Mouse (Mus musculus): ENCODE data around the gene Bmx. TPM values are rescaled to one million over a fixed set of nuclear protein-coding genes. Genes with fewer than 3 reads are reported as not detected.

The Bmx gene
- total RNA-seq, 2 experiments from 2014 or later, result 0.59 to 1.0 TPM

- no peak overlapping the region for H3K4me3 ChIP-seq
- H3K27ac ChIP-seq, result no peak overlapping the region
- TF ChIP-seq CTCF (conservative IDR thresholded peaks at IDR 0.05), result no peak
- no peak for DNase-seq (ENCODE audit: low spot score in 2 of 2)
Observed at GRCm38 (mm10) chrX:164153606-164154005, 104.4 kb downstream of the Bmx start.

- DNase-seq (ENCODE audit: low spot score in 2 of 2), result no peak
- no peak for TF ChIP-seq CTCF (conservative IDR thresholded peaks at IDR 0.05)
- H3K27ac ChIP-seq, result no peak overlapping the region
Observed at GRCm38 (mm10) chrX:164152703-164153102, 105.3 kb downstream of the Bmx start.

GRCm38 (mm10) chrX:164145463-164146250 is 112.3 kb downstream of the Bmx start:
- Histone ChIP-seq H3K27ac (no peak overlapping the region), H3K4me3 (no peak overlapping the region)
- TF ChIP-seq CTCF (conservative IDR thresholded peaks at IDR 0.05), result no peak
- no peak for DNase-seq (ENCODE audit: low spot score in 2 of 2)

More at GRCm38 (mm10) chrX:164152703-164153102, 105.3 kb downstream of the Bmx start:
- H3K4me3 ChIP-seq, result no peak overlapping the region

Other genes starting within 250 kb of the Bmx start
- gene Car5b, start 230.2 kb downstream of the Bmx start, total RNA-seq (2021), result 1 to 10 TPM; 2.5 to 3.1 TPM
- 10 to 100 TPM in 1 of 2 experiments, 1 to 10 TPM in 1; 9.9 to 10.3 TPM for gene Siah1b, start 181.7 kb downstream of the Bmx start, total RNA-seq (2021)
- not detected for gene Cltrn, start 169.4 kb downstream of the Bmx start, total RNA-seq (2021)
- 1 to 10 TPM in 1 of 2 experiments, under 1 TPM in 1; 0.91 to 1.4 TPM for gene Ace2, start 118.9 kb downstream of the Bmx start, total RNA-seq (2021)
- 1 to 10 TPM; 6.7 to 8.9 TPM for gene Pir, start 11.2 kb upstream of the Bmx start, total RNA-seq (2021)
- 1 to 10 TPM; 2.7 to 2.9 TPM for gene Vegfd, start 115.2 kb upstream of the Bmx start, total RNA-seq (2021)
- gene Piga, start 161.6 kb upstream of the Bmx start, total RNA-seq (2021), result 1 to 10 TPM; 7.0 to 9.4 TPM
- gene Asb11, start 178.8 kb upstream of the Bmx start, total RNA-seq (2021), result 1 to 10 TPM; 1.0 to 2.8 TPM
- not detected for gene Asb9, start 248.1 kb upstream of the Bmx start, total RNA-seq (2021)

All from layer of hippocampus, adult 2 months (tissue).